Mouse (Mus musculus) CH12.LX (cell line): Measurements from ENCODE around the gene Atp5j. TPM values are rescaled to one million over a fixed set of nuclear protein-coding genes. Genes with fewer than 3 reads are reported as not detected.

Source experiments
- DNase-seq: peaks from one replicate; pipeline ENCODE4 v3.0.0-alpha.2; 2013; ENCODE audit errors: extremely low read depth
- H3K27ac ChIP-seq: 2 replicates; pipeline ENCODE4 v1.5.1; 2012; ENCODE audit warnings: low read depth, mild to moderate bottlenecking, control low read depth, moderate library complexity; ENCODE audit not compliant: insufficient read depth
- H3K27me3 ChIP-seq: replicated peaks from 2 replicates; pipeline ENCODE3; 2012; ENCODE audit warnings: inconsistent platforms
- H3K36me3 ChIP-seq, 2 experiments: replicated peaks in 1 of 2; 2 replicates each; pipeline versions ENCODE3 to v1.6.1; 2012; ENCODE audit warnings: inconsistent platforms in 1 of 2, low read length in 1 of 2, mild to moderate bottlenecking in 1 of 2, mixed read lengths in 1 of 2, moderate library complexity in 1 of 2; ENCODE audit not compliant: control insufficient read depth in 1 of 2, insufficient read depth in 1 of 2
- H3K4me1 ChIP-seq, 2 experiments: 2 replicates each; pipeline ENCODE4 v1.6.1; 2012; ENCODE audit warnings: inconsistent platforms in 1 of 2, moderate library complexity in 1 of 2; ENCODE audit not compliant: insufficient read depth in 2 of 2, control insufficient read depth in 1 of 2
- H3K4me2 ChIP-seq: 2 replicates; pipeline ENCODE4 v1.6.1; 2012; ENCODE audit warnings: low read depth, mild to moderate bottlenecking, control low read depth; ENCODE audit not compliant: poor library complexity, insufficient read depth, severe bottlenecking
- H3K4me3 ChIP-seq, 3 experiments: fragments of 150-350 bp in 1 of 3; sonication (generic) in 1 of 3; replicated peaks in 1 of 3; 2 replicates each; pipeline versions ENCODE3 to v1.5.1; 2011 to 2012; ENCODE audit warnings: low read depth in 2 of 3, low read length in 2 of 3, mild to moderate bottlenecking in 2 of 3, moderate library complexity in 2 of 3, control low read depth in 1 of 3, improper control_type of control experiment in 1 of 3, inconsistent platforms in 1 of 3, mixed read lengths in 1 of 3; ENCODE audit not compliant: poor library complexity in 1 of 3
- H3K79me2 ChIP-seq: replicated peaks from 2 replicates; pipeline ENCODE4 v1.6.1; 2012; ENCODE audit warnings: mild to moderate bottlenecking, moderate library complexity; ENCODE audit not compliant: control insufficient read depth, poor library complexity, insufficient read depth, severe bottlenecking; ENCODE audit errors: extremely low read depth
- H3K9ac ChIP-seq: 2 replicates; pipeline ENCODE4 v1.6.1; 2012; ENCODE audit warnings: low read depth, mild to moderate bottlenecking, control low read depth, moderate library complexity; ENCODE audit not compliant: insufficient read depth
- H3K9me3 ChIP-seq: replicated peaks from 2 replicates; pipeline ENCODE3; 2012; ENCODE audit warnings: low read length, inconsistent platforms, mixed read lengths
- BHLHE40 ChIP-seq: IDR thresholded peaks from 2 replicates; pipeline ENCODE4 v1.6.1; 2011; ENCODE audit warnings: mild to moderate bottlenecking, low read depth, low read length, improper control_type of control experiment
- CTCF ChIP-seq, 2 experiments: IDR thresholded peaks in 1 of 2; conservative IDR thresholded peaks in 1 of 2; 2 replicates each; pipeline ENCODE4 v1.5.1; 2011 to 2012; ENCODE audit warnings: low read depth in 2 of 2, low read length in 2 of 2, improper control_type of control experiment in 1 of 2, inconsistent platforms in 1 of 2, mild to moderate bottlenecking in 1 of 2, moderate library complexity in 1 of 2
- ETS1 ChIP-seq: conservative IDR thresholded peaks from 2 replicates; pipeline ENCODE4 v1.6.1; 2012; ENCODE audit warnings: low read depth, mild to moderate bottlenecking, inconsistent platforms, low read length, improper control_type of control experiment, moderate library complexity
- HCFC1 ChIP-seq: IDR thresholded peaks from 2 replicates; pipeline ENCODE4 v1.6.1; 2012; ENCODE audit warnings: low read depth, mild to moderate bottlenecking, inconsistent platforms, low read length, improper control_type of control experiment
- IRF4 ChIP-seq: IDR thresholded peaks from 2 replicates; pipeline ENCODE4 v1.6.1; 2014; ENCODE audit warnings: low read depth, mild to moderate bottlenecking, inconsistent platforms, low read length, improper control_type of control experiment
- JUN ChIP-seq: IDR thresholded peaks from 2 replicates; pipeline ENCODE4 v1.6.1; 2011; ENCODE audit warnings: low read depth, mild to moderate bottlenecking, low read length, improper control_type of control experiment, moderate library complexity; ENCODE audit not compliant: insufficient read depth
- KAT2A ChIP-seq: IDR thresholded peaks from 2 replicates; pipeline ENCODE4 v1.6.1; 2012; ENCODE audit warnings: low read length, improper control_type of control experiment, inconsistent platforms; ENCODE audit not compliant: insufficient replicate concordance
- MAFK ChIP-seq: IDR thresholded peaks from 2 replicates; pipeline ENCODE4 v1.6.1; 2011; ENCODE audit warnings: low read length, improper control_type of control experiment; ENCODE audit not compliant: insufficient replicate concordance
- MAX ChIP-seq: IDR thresholded peaks from 2 replicates; pipeline ENCODE4 v1.6.1; 2011; ENCODE audit warnings: low read length, improper control_type of control experiment
- MEF2A ChIP-seq: IDR thresholded peaks from 2 replicates; pipeline ENCODE4 v1.6.1; 2014; ENCODE audit warnings: low read depth, mild to moderate bottlenecking, inconsistent platforms, low read length, improper control_type of control experiment, borderline replicate concordance
- MXI1 ChIP-seq: IDR thresholded peaks from 2 replicates; pipeline ENCODE4 v1.6.1; 2011; ENCODE audit warnings: mild to moderate bottlenecking, low read depth, low read length, improper control_type of control experiment
- MYC ChIP-seq: IDR thresholded peaks from 2 replicates; pipeline ENCODE4 v1.6.1; 2011; ENCODE audit warnings: low read depth, mild to moderate bottlenecking, improper control_type of control experiment, low read length
- NELFE ChIP-seq: IDR thresholded peaks from 2 replicates; pipeline ENCODE4 v1.6.1; 2011; ENCODE audit warnings: low read depth, low read length, improper control_type of control experiment
- NRF1 ChIP-seq: IDR thresholded peaks from 2 replicates; pipeline ENCODE4 v1.6.1; 2014; ENCODE audit warnings: low read depth, mild to moderate bottlenecking, inconsistent platforms, low read length, improper control_type of control experiment, moderate library complexity
- PAX5 ChIP-seq: IDR thresholded peaks from 2 replicates; pipeline ENCODE4 v1.6.1; 2012; ENCODE audit warnings: low read length, inconsistent platforms, mixed read lengths
- POLR2A ChIP-seq: IDR thresholded peaks from 2 replicates; pipeline ENCODE4 v1.6.1; 2011; ENCODE audit warnings: low read depth, mild to moderate bottlenecking, improper control_type of control experiment, low read length
- RAD21 ChIP-seq: IDR thresholded peaks from 2 replicates; pipeline ENCODE4 v1.6.1; 2011; ENCODE audit warnings: low read depth, mild to moderate bottlenecking, low read length, improper control_type of control experiment, moderate library complexity
- RCOR1 ChIP-seq: conservative IDR thresholded peaks from 2 replicates; pipeline ENCODE4 v1.6.1; 2012; ENCODE audit warnings: low read depth, mild to moderate bottlenecking, inconsistent platforms, low read length, improper control_type of control experiment
- SMC3 ChIP-seq: IDR thresholded peaks from 2 replicates; pipeline ENCODE4 v1.6.1; 2011; ENCODE audit warnings: low read depth, low read length, improper control_type of control experiment
- TBP ChIP-seq: conservative IDR thresholded peaks from 2 replicates; pipeline ENCODE4 v1.6.1; 2011; ENCODE audit warnings: low read depth, low read length, improper control_type of control experiment
- TCF12 ChIP-seq: IDR thresholded peaks from 2 replicates; pipeline ENCODE4 v1.6.1; 2014; ENCODE audit warnings: low read depth, mild to moderate bottlenecking, inconsistent platforms, low read length, improper control_type of control experiment
- USF2 ChIP-seq: conservative IDR thresholded peaks from 2 replicates; pipeline ENCODE4 v1.6.1; 2011; ENCODE audit warnings: low read depth, low read length, improper control_type of control experiment
- ZC3H11A ChIP-seq: IDR thresholded peaks from 2 replicates; pipeline ENCODE4 v1.6.1; 2012; ENCODE audit warnings: low read depth, mild to moderate bottlenecking, inconsistent platforms, low read length, improper control_type of control experiment
- ZMIZ1 ChIP-seq: IDR thresholded peaks from 2 replicates; pipeline ENCODE4 v1.6.1; 2012; ENCODE audit warnings: low read depth, mild to moderate bottlenecking, inconsistent platforms, low read length, improper control_type of control experiment
- ZNF384 ChIP-seq: IDR thresholded peaks from 2 replicates; pipeline ENCODE4 v1.6.1; 2012; ENCODE audit warnings: low read depth, low read length, improper control_type of control experiment, inconsistent platforms
- dilution Hi-C: fragments of 300-500 bp; cut with MboI; formaldehyde crosslinking; loops from 2 replicates; pipeline ENCODE4 v1.14.3; 2020; ENCODE audit warnings: low sequenced_read_pairs; ENCODE audit not compliant: extremely low pct_unique_long_range_greater_than_20kb, extremely low pct_ligation_motif_present
- in situ Hi-C: fragments of 300-500 bp; cut with MboI; formaldehyde crosslinking; loops from 3 replicates; pipeline ENCODE4 v1.14.3; 2019; ENCODE audit warnings: low sequenced_read_pairs, low pct_ligation_motif_present, low pct_unique_long_range_greater_than_20kb, mixed read lengths
- polyA plus RNA-seq: library from polyadenylated mRNA; unstranded; fragments of >175 nt; gene quantifications from 2 replicates; pipeline ENCODE4 v1.2.1, GENCODE M21; 2012; ENCODE audit warnings: low read depth; ENCODE audit not compliant: insufficient read length
- total RNA-seq, 2 experiments: library from RNA; depleted of rRNA; stranded (reverse); fragments of 300-350 nt in 1 of 2; fragments of >200 nt in 1 of 2; gene quantifications; 2 replicates each; pipeline ENCODE4 v1.2.3; 2012 to 2014

Gene Atp5j
- total and polyA plus RNA-seq, 3 experiments = 223 to 485 (median 277) TPM

DNA sequence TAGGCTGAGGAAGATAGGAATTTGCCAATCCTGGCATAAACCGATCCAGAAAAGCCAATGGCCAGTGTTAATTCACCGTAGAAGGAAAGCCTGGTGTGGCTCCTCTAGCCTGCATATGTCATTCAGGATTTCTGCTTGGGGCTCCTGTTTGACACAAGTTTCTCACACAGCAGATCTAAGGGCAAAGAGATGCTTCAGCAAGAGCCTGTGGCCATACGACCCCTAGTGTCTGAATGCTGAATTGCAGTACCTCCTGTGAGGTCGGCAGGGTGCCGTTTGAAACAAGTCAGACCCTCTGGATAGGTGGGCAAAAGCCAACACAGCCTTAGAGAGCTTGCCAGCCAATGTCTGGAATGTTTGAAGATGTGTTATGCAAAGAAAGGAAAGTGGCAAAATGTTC, 43.7 kb upstream of the Atp5j start:
- peak overlapping the region; percentile 17 for H3K4me2 ChIP-seq
- H3K27ac ChIP-seq = no peak overlapping the region
- H3K4me1 ChIP-seq = peaks cover 0 to 6% of the 10 kb centered on the region in 2 experiments; a peak in 1 of 4 replicates
- no peaks in the 10 kb centered on the region for H3K27me3 ChIP-seq
- in situ Hi-C loops (loop anchor here (25.0 kb wide), 1 partner anchor 808 kb away; no protein-coding TSS in a partner anchor), dilution Hi-C loops (no loop called here)
- no peaks in the 10 kb centered on the region for H3K9me3 ChIP-seq
- 0 out of 2 replicates have a peak overlapping the region, but pooled peaks have one; percentile 34 for H3K9ac ChIP-seq
- H3K79me2 ChIP-seq = no peaks in the 10 kb centered on the region
- TF ChIP-seq ZC3H11A (0 out of 2 replicates have a peak, but pooled peaks have one; percentile 30), MAFK (0 out of 2 replicates have a peak, but pooled peaks have one; percentile 28), CTCF (conservative IDR thresholded peaks at IDR 0.05 in 1 of 2, IDR thresholded peaks at IDR 0.05 in 1 of 2; ENCODE audit: low read depth in 2 of 2, low read length in 2 of 2) (peak; percentile 97 to 99), KAT2A (no peak), RAD21 (peak; percentile 89), MEF2A (no peak), MAX (no peak), RCOR1 (no peak), NRF1 (no peak), JUN (no peak), NELFE (no peak; the same call in 1 of the 2 replicates), TCF12 (0 out of 2 replicates have a peak, but pooled peaks have one; percentile 23), MYC (no peak), SMC3 (peak; percentile 89)
- H3K36me3 ChIP-seq = no peaks in the 10 kb centered on the region
- no peak overlapping the region for H3K4me3 ChIP-seq
- peak; percentile 89 for DNase-seq

GRCm38 (mm10) chr16:84876082-84876481, 40.7 kb upstream of the Atp5j start:
- dilution Hi-C loops = no loop called here
- no peak for DNase-seq
- Histone ChIP-seq H3K4me2 (no peak overlapping the region), H3K9ac (no peak overlapping the region), H3K4me3 (no peak overlapping the region), H3K27ac (no peak overlapping the region), H3K9me3 (no peaks in the 10 kb centered on the region), H3K36me3 (no peaks in the 10 kb centered on the region), H3K27me3 (no peaks in the 10 kb centered on the region), H3K4me1 (peaks cover 0 to 4% of the 10 kb centered on the region in 2 experiments; a peak in 1 of 4 replicates), H3K79me2 (no peaks in the 10 kb centered on the region)
- in situ Hi-C loops = loop anchor here (25.0 kb wide), 1 partner anchor 811 kb away; no protein-coding TSS in a partner anchor
- no peak for TF ChIP-seq MEF2A
- TF ChIP-seq NELFE = no peak
- TF ChIP-seq ZNF384 = no peak
- no peak for TF ChIP-seq MXI1
- TF ChIP-seq NRF1 = no peak
- TF ChIP-seq JUN = no peak
- no peak for TF ChIP-seq USF2
- no peak for TF ChIP-seq POLR2A
- no peak for TF ChIP-seq PAX5
- TF ChIP-seq ETS1 = no peak
- TF ChIP-seq IRF4 = no peak
- TF ChIP-seq TBP = no peak
- no peak for TF ChIP-seq RCOR1
- TF ChIP-seq KAT2A = no peak
- no peak for TF ChIP-seq ZMIZ1
- no peak for TF ChIP-seq BHLHE40
- no peak for TF ChIP-seq HCFC1
